Mouse (Mus musculus) G1E (cell line): ENCODE data around the gene Dcdc2c.

Experiments
- CTCF ChIP-seq: IDR thresholded peaks from 2 replicates; pipeline ENCODE4 v1.5.1; 2012; ENCODE audit warnings: low read depth, low read length, inconsistent platforms, mixed read lengths
- GATA1 ChIP-seq: IDR thresholded peaks from 2 replicates; pipeline ENCODE4 v1.6.1; 2012; ENCODE audit warnings: borderline replicate concordance, low read length, inconsistent platforms, mixed read lengths
- POLR2AphosphoS5 ChIP-seq: IDR thresholded peaks from 2 replicates; pipeline ENCODE4 v1.6.1; 2012; ENCODE audit warnings: low read depth, low read length, inconsistent platforms; ENCODE audit not compliant: insufficient replicate concordance

DNA sequence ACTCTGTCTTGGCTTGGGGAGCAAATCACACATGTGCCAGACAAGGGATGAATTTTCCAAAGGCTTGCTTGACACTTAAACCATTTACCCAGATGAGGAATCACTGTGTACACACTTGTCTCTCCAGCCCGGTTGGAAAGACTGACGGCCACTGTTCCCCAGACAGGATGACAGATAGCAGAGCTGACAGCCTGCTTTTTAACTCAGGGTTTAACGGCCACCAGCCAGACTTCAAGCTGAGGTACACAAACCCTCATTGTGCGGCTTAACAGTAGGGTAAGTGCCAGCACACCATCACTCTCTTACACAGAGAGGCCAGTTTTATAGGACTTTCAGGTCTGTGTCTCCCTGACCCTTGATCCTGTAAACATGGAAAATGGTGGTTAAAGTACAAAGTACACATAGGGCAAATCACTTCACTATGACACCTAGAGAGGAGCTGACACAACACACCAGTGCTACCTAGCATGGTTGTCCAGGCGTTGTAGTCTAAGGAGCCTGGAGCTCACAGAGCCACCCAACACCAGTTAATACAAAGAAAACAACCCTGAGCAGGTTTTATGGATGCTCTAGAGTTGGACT is 42.4 kb downstream of the Dcdc2c start:
- TF ChIP-seq CTCF (no peak), GATA1 (no peak), POLR2AphosphoS5 (no peak)
